Mouse (Mus musculus): ENCODE data around the gene Ctla4.

DNA sequence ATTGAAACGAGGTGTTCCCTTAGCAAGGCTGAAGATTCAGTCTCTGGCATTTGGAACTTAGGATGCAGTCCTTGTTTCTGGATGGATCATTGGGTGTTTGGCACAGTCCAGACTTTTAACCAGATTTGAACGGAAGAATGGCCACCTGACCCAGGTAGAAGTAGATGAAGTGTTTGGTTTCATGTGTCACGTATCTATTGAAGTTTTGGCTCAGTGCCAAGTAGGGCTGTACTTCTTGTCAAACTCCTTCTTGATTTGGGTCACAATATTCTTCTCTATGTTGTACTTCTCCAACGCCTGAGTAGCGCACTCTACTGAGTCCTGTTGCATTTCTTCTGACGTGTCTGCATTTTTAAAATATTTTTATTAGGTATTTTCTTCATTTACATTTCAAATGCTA lies 61.3 kb downstream of the Ctla4 start:
- TF ChIP-seq GATA1 (IDR thresholded peaks at IDR 0.05; ENCODE audit: borderline replicate concordance, low read length) (no peak), FLI1 (IDR thresholded peaks at IDR 0.05; ENCODE audit: low read length) (no peak)
